Mouse (Mus musculus) MEL (cell line): ENCODE results near the gene Dcp1a.
A peak's percentile ranks its signal among the peaks of the same experiment; 100 is the strongest.

Experiments
- CTCF ChIP-seq, 3 experiments: IDR thresholded peaks in 2 of 3; conservative IDR thresholded peaks in 1 of 3; 2 replicates each; pipeline ENCODE4 v1.5.1; 2011 to 2012; ENCODE audit warnings: low read length in 3 of 3, low read depth in 2 of 3, mild to moderate bottlenecking in 2 of 3, improper control_type of control experiment in 1 of 3, inconsistent platforms in 1 of 3, mixed read lengths in 1 of 3, moderate library complexity in 1 of 3; ENCODE audit not compliant: control insufficient read depth in 1 of 3, insufficient read depth in 1 of 3, poor library complexity in 1 of 3, severe bottlenecking in 1 of 3
- EP300 ChIP-seq, 2 experiments: IDR thresholded peaks; 2 replicates each; pipeline ENCODE4 v1.6.1; 2011; ENCODE audit warnings: improper control_type of control experiment in 2 of 2, low read length in 2 of 2, low read depth in 1 of 2, mild to moderate bottlenecking in 1 of 2
- POLR2A ChIP-seq, 2 experiments: IDR thresholded peaks; 2 replicates each; pipeline ENCODE4 v1.6.1; 2011 to 2012; ENCODE audit warnings: low read length in 2 of 2, mild to moderate bottlenecking in 2 of 2, control low read depth in 1 of 2, improper control_type of control experiment in 1 of 2, low read depth in 1 of 2, moderate library complexity in 1 of 2; ENCODE audit not compliant: control insufficient read depth in 1 of 2, insufficient read depth in 1 of 2, poor library complexity in 1 of 2
- USF1 ChIP-seq: IDR thresholded peaks from 2 replicates; pipeline ENCODE4 v1.6.1; 2014; ENCODE audit warnings: low read depth, mild to moderate bottlenecking, inconsistent platforms, low read length, improper control_type of control experiment, moderate library complexity
- ZC3H11A ChIP-seq: IDR thresholded peaks from 2 replicates; pipeline ENCODE4 v1.6.1; 2012; ENCODE audit warnings: low read depth, mild to moderate bottlenecking, inconsistent platforms, low read length, improper control_type of control experiment

DNA sequence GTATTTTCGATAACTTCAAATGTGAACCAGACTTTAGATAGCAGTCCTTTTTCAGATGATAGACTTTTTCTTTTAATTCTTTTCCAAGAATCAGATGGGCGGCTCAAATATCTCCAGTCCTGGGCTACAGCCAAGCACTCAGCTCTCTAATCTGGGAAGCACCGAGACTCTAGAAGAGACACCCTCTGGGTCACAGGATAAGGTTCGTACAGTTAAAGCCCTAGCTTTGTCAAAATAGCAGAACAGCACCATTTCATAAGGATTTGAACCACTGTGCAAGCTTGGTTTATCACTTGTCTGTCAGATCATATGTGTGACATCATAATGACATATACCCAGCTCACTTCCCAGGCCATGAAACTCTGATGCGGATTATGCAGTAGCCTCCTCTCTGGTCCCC lies 33.6 kb downstream of the Dcp1a start:
- TF ChIP-seq ZC3H11A (no peak), EP300 (IDR thresholded peaks at IDR 0.05; ENCODE audit: low read depth in 1 of 2, low read length in 2 of 2) (peak; percentile 11 to 59; a peak in 3 of 4 replicates), POLR2A (IDR thresholded peaks at IDR 0.05; ENCODE audit: control insufficient read depth in 1 of 2, insufficient read depth in 1 of 2, low read depth in 1 of 2, low read length in 2 of 2, poor library complexity in 1 of 2) (no peak), USF1 (no peak), CTCF (IDR thresholded peaks at IDR 0.05 in 2 of 3, conservative IDR thresholded peaks at IDR 0.05 in 1 of 3; ENCODE audit: control insufficient read depth in 1 of 3, insufficient read depth in 1 of 3, low read depth in 2 of 3, low read length in 3 of 3, poor library complexity in 1 of 3, severe bottlenecking in 1 of 3) (no peak)
